Mouse (Mus musculus): ENCODE results near the gene Coq5.
"Not testable (repeated sequence)": the region's sequence is repeated elsewhere in the genome, so short reads cannot be mapped to it uniquely, and the experiment has no call there.

Coq5 gene

DNA sequence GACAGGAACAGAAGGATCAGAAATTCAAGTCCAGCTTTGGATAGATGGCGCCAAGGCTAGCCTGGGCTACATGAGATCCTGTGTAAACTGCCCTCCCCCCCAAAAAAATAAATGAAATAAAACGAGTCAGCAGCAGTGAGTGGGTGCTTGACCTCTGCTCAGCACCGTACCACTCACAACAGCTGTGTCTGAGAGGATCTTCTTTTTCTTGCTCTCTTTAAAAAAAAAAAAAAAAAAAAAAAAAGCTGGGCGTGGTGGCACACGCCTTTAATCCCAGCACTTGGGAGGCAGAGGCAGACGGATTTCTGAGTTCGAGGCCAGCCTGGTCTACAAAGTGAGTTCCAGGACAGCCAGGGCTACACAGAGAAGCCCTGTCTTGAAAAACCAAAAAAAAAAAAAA, 22.7 kb downstream of the Coq5 start:
- DNase-seq (ENCODE audit: low read depth, low spot score) = not testable (repeated sequence)

DNA sequence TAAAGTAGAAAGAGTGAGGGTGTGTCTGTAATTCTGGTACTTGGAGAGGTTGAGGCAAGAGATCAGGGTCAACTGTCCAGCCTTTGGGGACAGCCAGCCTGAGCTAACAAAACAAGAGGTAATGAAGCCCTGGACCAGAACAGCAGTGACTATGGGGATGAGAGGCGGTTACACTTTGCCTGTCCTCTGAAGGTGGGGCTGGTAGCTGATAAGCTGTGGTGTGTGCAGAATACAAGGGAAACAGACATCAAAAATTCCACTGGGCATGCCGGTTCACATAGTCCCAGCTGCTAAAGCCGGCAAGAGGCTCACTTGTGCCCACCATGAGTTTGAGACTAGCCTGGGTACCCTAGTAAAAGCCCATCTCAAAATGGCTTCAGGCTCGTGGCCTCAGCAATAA, 32.9 kb downstream of the Coq5 start:
- no peak for DNase-seq (ENCODE audit: low read depth, low spot score)

DNA sequence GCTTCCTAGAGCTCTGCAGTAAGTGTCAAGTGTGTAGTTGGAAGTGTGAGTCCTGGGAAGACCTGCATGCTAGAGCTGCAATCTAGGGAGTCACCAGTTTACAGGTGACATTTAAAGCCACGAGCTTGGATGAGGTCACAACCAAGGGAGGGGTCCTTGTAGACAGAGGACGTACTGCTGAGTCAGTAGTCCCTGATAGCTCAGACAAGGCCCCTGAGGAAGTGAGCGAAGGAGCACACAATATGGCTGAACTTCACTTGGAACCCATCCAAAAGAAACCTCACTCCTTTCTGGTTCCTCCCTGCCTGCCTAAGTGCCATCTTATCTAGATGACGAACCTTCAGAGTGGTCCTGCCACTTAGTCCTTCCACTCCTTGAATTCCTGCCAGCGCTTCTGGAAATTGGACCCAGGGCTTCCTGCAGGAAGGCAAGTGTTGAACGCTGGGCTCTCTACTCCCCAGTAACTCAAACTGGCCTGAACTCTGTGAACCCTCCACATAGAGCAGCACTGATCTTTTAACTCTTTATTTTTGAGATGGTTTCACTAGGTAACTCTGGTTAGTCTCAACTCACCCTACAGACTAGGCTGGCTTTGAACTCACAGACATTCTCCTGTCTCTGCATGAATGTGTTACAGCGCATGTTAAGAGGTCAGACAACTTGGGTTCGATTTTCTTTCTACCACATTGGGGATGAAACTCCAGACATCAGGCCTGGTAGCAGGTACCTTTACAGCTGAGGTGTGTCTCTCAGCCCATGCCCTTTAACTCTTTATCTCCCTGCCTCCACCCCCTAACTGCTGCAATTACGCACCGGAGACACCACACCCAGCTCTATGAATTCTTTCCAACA, 33.6 kb downstream of the Coq5 start:
- no peak for DNase-seq (ENCODE audit: low read depth, low spot score)

DNA sequence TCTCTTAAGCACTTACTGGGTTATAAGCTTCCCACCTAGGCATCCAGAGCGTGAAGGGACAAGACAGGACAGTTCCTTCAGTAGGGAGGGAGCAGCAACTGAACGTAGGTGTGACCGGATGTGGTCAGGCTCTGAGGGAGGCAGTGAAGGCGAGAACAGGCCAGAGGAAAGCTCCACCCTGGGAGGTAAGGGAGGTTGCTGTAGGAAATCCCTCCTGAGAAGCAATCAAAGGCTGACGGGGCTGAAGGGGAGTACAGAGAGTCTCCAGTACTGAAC, 34.1 kb downstream of the Coq5 start:
- DNase-seq (ENCODE audit: low read depth, low spot score) = no peak

DNA sequence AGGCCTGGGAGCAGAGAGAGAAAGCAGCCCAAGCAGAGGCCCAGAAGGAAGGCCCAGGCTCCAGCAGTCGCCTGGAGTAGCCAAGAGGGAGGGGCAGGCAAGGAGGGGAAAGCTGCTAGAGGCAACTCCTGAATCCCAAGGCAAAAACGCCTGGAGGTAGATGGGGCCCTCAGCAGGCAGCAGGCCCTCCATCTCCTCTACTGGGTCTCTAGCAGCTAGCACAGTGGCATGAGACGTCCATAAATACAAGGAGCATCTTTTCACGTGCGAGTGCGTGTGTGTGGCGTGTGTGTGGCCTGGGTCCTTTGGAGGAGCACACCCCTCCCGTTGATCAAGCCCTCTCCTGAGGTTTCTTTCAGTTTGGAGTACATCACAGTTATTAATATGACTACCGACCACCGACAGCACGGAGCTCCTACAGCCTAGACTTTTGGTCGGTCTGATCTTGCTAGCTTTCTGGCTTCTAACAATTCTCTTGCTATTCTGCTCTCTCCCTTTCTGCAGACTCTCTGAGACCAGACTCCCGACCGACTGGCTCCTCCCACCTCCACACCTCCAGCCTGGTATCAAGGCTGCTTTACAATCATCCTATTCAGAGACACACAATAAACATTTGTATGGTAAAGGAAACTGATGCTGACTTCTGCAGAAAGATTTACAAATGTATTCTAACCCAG, 37.6 kb downstream of the Coq5 start:
- DNase-seq (ENCODE audit: low read depth, low spot score) = peak; percentile 49

DNA sequence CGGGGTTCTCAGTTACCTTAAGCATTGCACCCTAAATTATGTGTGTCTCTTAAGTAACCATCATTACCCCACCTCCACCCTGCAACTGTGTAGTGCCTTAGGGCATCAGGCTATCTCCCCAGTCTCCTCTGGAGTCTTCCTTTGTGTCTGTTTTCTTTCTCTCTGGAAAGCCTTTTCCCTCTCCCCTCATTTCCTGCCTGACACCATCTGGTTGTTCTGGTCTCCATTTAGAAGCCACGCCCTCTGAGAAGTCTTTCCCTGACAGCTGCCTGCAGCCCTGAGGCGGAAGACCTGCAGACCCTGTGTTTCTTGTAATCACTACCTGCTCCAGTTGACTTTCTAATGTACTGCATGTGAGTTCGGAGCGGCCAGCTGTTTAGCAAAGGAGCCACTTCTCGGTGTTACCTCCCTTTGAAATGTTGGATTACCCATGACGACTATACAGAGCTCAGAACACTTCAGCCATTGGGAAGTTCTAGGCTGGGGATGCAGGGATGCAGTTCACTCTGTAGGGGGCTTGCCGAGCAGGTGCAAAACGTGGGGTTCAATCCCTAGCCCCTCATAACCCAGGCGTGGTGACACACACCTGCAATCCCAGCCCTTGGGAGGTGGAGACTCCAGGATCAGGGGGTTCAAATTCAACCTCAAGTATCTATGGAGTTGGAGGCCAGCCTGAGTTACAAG, 38.3 kb downstream of the Coq5 start:
- DNase-seq (ENCODE audit: low read depth, low spot score) = peak; percentile 95

GRCm38 (mm10) chr5:115319004-115319940, 39.8 kb downstream of the Coq5 start:
- peak; percentile 88 for DNase-seq (ENCODE audit: low read depth, low spot score)

- DNase-seq (ENCODE audit: low read depth, low spot score) = no peak
Measured at GRCm38 (mm10) chr5:115326256-115326831, 46.9 kb downstream of the Coq5 start.

- DNase-seq (ENCODE audit: low read depth, low spot score) = peak; percentile 93
Measured at GRCm38 (mm10) chr5:115326875-115327609, 47.6 kb downstream of the Coq5 start, which contains the start of gene Srsf9. TSS of gene Srsf9 (plus strand) at chr5:115327177.

GRCm38 (mm10) chr5:115327610-115328548, 48.4 kb downstream of the Coq5 start:
- DNase-seq (ENCODE audit: low read depth, low spot score) = peak; percentile 21

DNA sequence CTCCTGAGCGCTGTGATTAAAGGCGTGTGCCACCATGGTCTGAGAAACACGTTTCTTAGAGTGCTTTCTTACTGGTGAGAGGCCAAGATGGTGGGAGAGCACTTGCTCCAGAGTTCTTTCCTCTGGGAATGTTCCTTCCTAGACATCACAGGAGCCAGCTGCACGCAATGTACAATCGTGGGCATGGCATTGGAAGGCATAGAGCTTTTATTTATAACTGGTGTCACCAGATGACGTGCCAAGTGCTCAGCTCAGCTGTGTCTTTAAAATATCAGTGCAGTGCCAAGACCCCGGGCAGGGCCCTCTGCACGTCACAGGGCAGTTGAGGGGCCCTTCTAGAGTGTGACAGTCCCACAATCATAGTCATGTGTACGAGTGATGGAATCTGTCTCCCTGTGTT, 51.5 kb downstream of the Coq5 start:
- DNase-seq (ENCODE audit: low read depth, low spot score) = no peak

DNA sequence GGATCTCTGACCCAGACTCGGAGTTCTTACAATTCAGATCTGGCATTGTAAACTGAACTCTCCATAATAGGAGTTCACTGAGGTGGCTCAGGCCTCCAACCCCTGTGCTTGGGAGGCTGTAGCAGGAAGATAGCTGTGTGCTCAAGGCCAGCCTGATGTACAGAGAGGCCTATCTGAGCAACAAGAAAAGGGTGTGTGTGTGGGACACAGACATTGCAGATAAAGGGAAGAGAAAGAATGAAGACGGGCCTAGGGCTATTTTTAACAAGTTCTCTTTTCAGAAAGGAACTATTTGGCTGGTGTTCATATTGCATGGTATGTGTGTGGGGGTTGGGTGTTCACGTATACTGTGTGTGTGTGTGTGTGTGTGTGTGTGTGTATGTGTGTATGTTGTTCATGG, 54.2 kb downstream of the Coq5 start:
- no peak for DNase-seq (ENCODE audit: low read depth, low spot score)

GRCm38 (mm10) chr5:115340007-115340406, 60.5 kb downstream of the Coq5 start:
- no peak for DNase-seq (ENCODE audit: low read depth, low spot score)

GRCm38 (mm10) chr5:115340577-115341313, 61.3 kb downstream of the Coq5 start, which contains the start of the genes Gatc and Triap1:
TSS of gene Gatc (minus strand) at chr5:115341178.
TSS of gene Triap1 (plus strand) at chr5:115341225.
- DNase-seq (ENCODE audit: low read depth, low spot score) = peak; percentile 86

DNA sequence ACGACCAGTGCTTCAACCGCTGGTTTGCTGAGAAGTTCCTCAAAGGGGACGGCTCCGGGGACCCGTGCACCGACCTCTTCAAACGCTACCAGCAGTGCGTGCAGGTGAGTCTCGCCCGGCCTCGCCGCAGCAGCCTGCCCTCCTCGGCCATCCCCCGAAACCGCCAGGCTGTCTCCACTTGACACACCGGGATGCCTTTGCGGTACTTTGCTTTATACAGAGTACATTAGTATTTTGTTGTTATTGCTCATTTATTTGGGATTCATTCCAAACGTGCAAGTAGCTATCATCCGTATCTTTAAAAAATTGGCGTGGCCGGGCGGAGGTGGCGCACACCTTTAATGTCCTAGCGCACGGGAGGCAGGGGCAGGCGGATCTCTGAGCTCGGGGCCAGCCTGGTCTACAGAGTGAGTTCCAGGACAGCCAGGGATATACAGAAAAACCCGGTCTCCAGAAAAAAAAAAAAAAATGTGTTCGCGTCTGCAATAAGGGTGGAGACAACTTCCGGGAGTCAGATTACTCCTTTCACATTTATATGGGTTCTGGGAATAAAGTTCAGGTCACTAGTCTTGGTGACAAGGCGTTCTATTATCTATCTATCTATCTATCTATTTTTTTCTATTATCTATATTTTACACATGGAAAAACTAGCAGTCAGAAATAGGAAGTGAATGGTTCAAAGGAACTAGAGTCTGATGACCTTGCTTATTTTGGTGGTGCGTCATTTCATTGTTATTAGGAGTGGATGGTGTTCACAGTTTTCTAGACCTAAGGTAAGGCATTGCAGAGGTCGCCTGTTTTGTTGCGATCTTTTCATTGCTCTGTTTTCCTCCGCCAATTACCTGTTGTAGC, 62.1 kb downstream of the Coq5 start:
- no peak for DNase-seq (ENCODE audit: low read depth, low spot score)

All from R1 (cell line).